Mouse (Mus musculus): ENCODE measurements around the gene Mrgpre. TPM values are rescaled to one million over a fixed set of nuclear protein-coding genes. Genes with fewer than 3 reads are reported as not detected.

Mrgpre gene
- polyA plus RNA-seq, 1 experiment from 2014 or later: 2.1 TPM

- Histone ChIP-seq H3K36me3 (ENCODE audit: control insufficient read depth, insufficient read depth, low read length) (no peaks in the 10 kb centered on the region), H3K4me3 (ENCODE audit: low read depth, low read length) (peak within 1 kb of the TSS; percentile 58), H3K4me2 (ENCODE audit: low read depth, low read length, severe bottlenecking) (peak within 1 kb of the TSS; percentile 71), H3K27me3 (ENCODE audit: control insufficient read depth, insufficient read depth, low read length) (no peaks in the 10 kb centered on the region), H3K9me3 (ENCODE audit: control insufficient read depth, low read length) (no peaks in the 10 kb centered on the region), H3K4me1 (replicated peaks; ENCODE audit: control insufficient read depth, insufficient read depth, low read length) (no peaks in the 10 kb centered on the region; the same call in 1 of the 2 replicates), H3K9ac (ENCODE audit: low read length) (peak within 1 kb of the TSS; percentile 79), H3K27ac (ENCODE audit: low read depth, low read length) (peak within 1 kb of the TSS; percentile 62; the same call in 1 of the 2 replicates)
- under 1% methylated on average over 40 of the region's 40 CpGs for WGBS
- DNase-seq (ENCODE audit: low spot score) (peak; percentile 99), ATAC-seq (replicated peaks; ENCODE audit: low FRiP score) (peak; percentile 98)
Observed at GRCm38 (mm10) chr7:143822375-143823265, 38.3 kb upstream of the Mrgpre start, which contains the start of the genes Nadsyn1 and Dhcr7. Gene Nadsyn1, minus strand, starts transcription at chr7:143822849. Gene Dhcr7, plus strand, starts transcription at chr7:143823145.

- no peak overlapping the region for H3K4me2 ChIP-seq (ENCODE audit: low read depth, low read length, severe bottlenecking)
- H3K4me1 ChIP-seq (replicated peaks; ENCODE audit: control insufficient read depth, insufficient read depth, low read length): no peaks in the 10 kb centered on the region; the same call in 1 of the 2 replicates
- no peaks in the 10 kb centered on the region for H3K9me3 ChIP-seq (ENCODE audit: control insufficient read depth, low read length)
- WGBS: 92% methylated on average over 2 of the region's 2 CpGs
- H3K36me3 ChIP-seq (ENCODE audit: control insufficient read depth, insufficient read depth, low read length): no peaks in the 10 kb centered on the region
- H3K27me3 ChIP-seq (ENCODE audit: control insufficient read depth, insufficient read depth, low read length): no peaks in the 10 kb centered on the region
- DNase-seq (ENCODE audit: low spot score): no peak
- H3K9ac ChIP-seq (ENCODE audit: low read length): no peak overlapping the region
- H3K4me3 ChIP-seq (ENCODE audit: low read depth, low read length): no peak overlapping the region
- no peak for ATAC-seq (replicated peaks; ENCODE audit: low FRiP score)
- H3K27ac ChIP-seq (ENCODE audit: low read depth, low read length): no peak overlapping the region
Observed at GRCm38 (mm10) chr7:143821241-143821640, 36.9 kb upstream of the Mrgpre start.

GRCm38 (mm10) chr7:143819201-143819600 is 34.9 kb upstream of the Mrgpre start:
- WGBS: 86% methylated on average over 4 of the region's 4 CpGs
- H3K9ac ChIP-seq (ENCODE audit: low read length): no peak overlapping the region
- H3K4me3 ChIP-seq (ENCODE audit: low read depth, low read length): no peak overlapping the region
- H3K27me3 ChIP-seq (ENCODE audit: control insufficient read depth, insufficient read depth, low read length): no peaks in the 10 kb centered on the region
- no peaks in the 10 kb centered on the region for H3K36me3 ChIP-seq (ENCODE audit: control insufficient read depth, insufficient read depth, low read length)
- H3K9me3 ChIP-seq (ENCODE audit: control insufficient read depth, low read length): no peaks in the 10 kb centered on the region
- no peak overlapping the region for H3K4me2 ChIP-seq (ENCODE audit: low read depth, low read length, severe bottlenecking)
- no peak overlapping the region for H3K27ac ChIP-seq (ENCODE audit: low read depth, low read length)
- DNase-seq (ENCODE audit: low spot score): no peak
- no peak for ATAC-seq (replicated peaks; ENCODE audit: low FRiP score)
- no peaks in the 10 kb centered on the region; the same call in 1 of the 2 replicates for H3K4me1 ChIP-seq (replicated peaks; ENCODE audit: control insufficient read depth, insufficient read depth, low read length)

- no peaks in the 10 kb centered on the region; the same call in 1 of the 2 replicates for H3K36me3 ChIP-seq (ENCODE audit: control insufficient read depth, insufficient read depth, low read length)
- H3K27me3 ChIP-seq (ENCODE audit: control insufficient read depth, insufficient read depth, low read length): no peaks in the 10 kb centered on the region
- ATAC-seq (replicated peaks; ENCODE audit: low FRiP score): no peak
- no peak for DNase-seq (ENCODE audit: low spot score)
- H3K9me3 ChIP-seq (ENCODE audit: control insufficient read depth, low read length): no peaks in the 10 kb centered on the region
- H3K4me2 ChIP-seq (ENCODE audit: low read depth, low read length, severe bottlenecking): no peak overlapping the region
- H3K4me3 ChIP-seq (ENCODE audit: low read depth, low read length): no peak overlapping the region
- 56% methylated on average over 1 of the region's 1 CpGs for WGBS
- H3K4me1 ChIP-seq (replicated peaks; ENCODE audit: control insufficient read depth, insufficient read depth, low read length): no peaks in the 10 kb centered on the region
- no peak overlapping the region for H3K9ac ChIP-seq (ENCODE audit: low read length)
- H3K27ac ChIP-seq (ENCODE audit: low read depth, low read length): no peak overlapping the region
Observed at GRCm38 (mm10) chr7:143808909-143809308, 24.6 kb upstream of the Mrgpre start.

DNA sequence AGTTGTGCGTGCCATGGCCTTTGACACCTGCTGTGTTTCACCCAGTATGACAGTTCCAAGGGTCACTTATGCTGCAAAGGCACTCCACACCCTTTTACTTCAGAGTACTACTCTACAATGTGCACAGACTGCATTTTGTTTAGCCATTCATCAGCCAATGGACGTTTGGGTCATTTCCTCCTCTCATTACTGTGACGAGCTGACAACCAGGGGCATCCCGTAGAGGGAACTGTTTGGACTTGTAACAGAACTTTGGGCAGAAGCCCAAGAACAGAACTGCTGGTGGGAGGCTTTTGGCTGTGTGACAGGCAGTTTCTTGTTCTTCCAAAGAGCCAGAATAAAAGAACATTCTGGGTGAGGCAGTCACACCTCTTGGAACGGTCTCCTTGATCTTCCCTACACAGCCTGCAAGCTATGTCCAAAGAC is 20.9 kb upstream of the Mrgpre start:
- Histone ChIP-seq H3K27me3 (ENCODE audit: control insufficient read depth, insufficient read depth, low read length) (no peaks in the 10 kb centered on the region), H3K4me3 (ENCODE audit: low read depth, low read length) (no peak overlapping the region), H3K4me1 (replicated peaks; ENCODE audit: control insufficient read depth, insufficient read depth, low read length) (no peaks in the 10 kb centered on the region), H3K36me3 (ENCODE audit: control insufficient read depth, insufficient read depth, low read length) (no peaks in the 10 kb centered on the region; the same call in 1 of the 2 replicates), H3K9me3 (ENCODE audit: control insufficient read depth, low read length) (no peaks in the 10 kb centered on the region), H3K9ac (ENCODE audit: low read length) (no peak overlapping the region), H3K4me2 (ENCODE audit: low read depth, low read length, severe bottlenecking) (no peak overlapping the region), H3K27ac (ENCODE audit: low read depth, low read length) (no peak overlapping the region)
- ATAC-seq (replicated peaks; ENCODE audit: low FRiP score) (no peak), DNase-seq (ENCODE audit: low spot score) (no peak)
- 74% methylated on average over 5 of the region's 5 CpGs for WGBS

DNA sequence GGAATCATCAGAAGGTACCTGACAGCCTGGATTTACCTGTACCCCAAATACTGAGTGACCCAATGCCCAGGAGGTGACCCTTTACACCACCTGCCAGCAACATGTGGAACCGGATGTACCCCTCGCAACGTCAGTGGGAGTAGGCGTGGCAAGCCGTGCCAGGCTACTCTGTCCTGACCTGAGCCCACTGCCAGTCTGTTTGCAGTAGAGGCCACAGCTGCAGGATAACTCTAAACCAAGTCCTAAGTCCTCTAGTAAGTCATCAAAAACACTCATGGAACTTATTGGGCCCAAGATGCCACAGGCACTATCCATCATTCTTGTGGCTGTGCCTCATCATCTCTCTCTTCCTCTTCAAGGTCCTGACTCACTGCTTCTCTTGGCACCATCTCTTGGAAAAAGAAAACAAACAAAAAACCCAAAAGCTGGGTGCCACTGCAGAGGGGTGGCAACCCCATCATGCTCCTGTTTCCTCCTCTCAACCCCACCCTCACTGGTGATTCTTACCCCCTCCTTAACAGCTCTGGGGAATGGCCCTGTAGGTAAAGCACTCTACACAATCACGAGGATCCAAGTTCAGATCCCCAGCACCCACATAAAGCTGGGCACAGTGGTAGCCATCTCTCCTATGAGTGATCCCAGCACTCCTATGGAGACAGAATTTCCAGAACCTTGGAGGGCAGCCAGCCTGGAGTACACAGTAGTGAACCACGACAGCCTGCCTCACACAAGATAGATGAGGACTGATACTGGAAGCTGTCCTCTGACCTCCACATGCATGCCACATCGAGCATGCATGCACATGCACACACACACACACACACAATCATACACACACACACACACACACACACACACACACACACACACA is 17.1 kb upstream of the Mrgpre start:
- no peak overlapping the region for H3K9ac ChIP-seq (ENCODE audit: low read length)
- H3K27me3 ChIP-seq (ENCODE audit: control insufficient read depth, insufficient read depth, low read length): no peaks in the 10 kb centered on the region
- no peaks in the 10 kb centered on the region for H3K9me3 ChIP-seq (ENCODE audit: control insufficient read depth, low read length)
- no peaks in the 10 kb centered on the region; the same call in none of the 2 replicates for H3K36me3 ChIP-seq (ENCODE audit: control insufficient read depth, insufficient read depth, low read length)
- ATAC-seq (replicated peaks; ENCODE audit: low FRiP score): no peak
- H3K4me2 ChIP-seq (ENCODE audit: low read depth, low read length, severe bottlenecking): no peak overlapping the region
- no peak overlapping the region for H3K4me3 ChIP-seq (ENCODE audit: low read depth, low read length)
- H3K4me1 ChIP-seq (replicated peaks; ENCODE audit: control insufficient read depth, insufficient read depth, low read length): no peaks in the 10 kb centered on the region
- 91% methylated on average over 8 of the region's 8 CpGs for WGBS
- DNase-seq (ENCODE audit: low spot score): no peak
- no peak overlapping the region for H3K27ac ChIP-seq (ENCODE audit: low read depth, low read length)

GRCm38 (mm10) chr7:143800770-143801169 is 16.5 kb upstream of the Mrgpre start:
- Histone ChIP-seq H3K9me3 (ENCODE audit: control insufficient read depth, low read length) (no peaks in the 10 kb centered on the region), H3K27me3 (ENCODE audit: control insufficient read depth, insufficient read depth, low read length) (no peaks in the 10 kb centered on the region), H3K4me3 (ENCODE audit: low read depth, low read length) (no peak overlapping the region), H3K36me3 (ENCODE audit: control insufficient read depth, insufficient read depth, low read length) (no peaks in the 10 kb centered on the region; the same call in none of the 2 replicates), H3K4me1 (replicated peaks; ENCODE audit: control insufficient read depth, insufficient read depth, low read length) (no peaks in the 10 kb centered on the region), H3K9ac (ENCODE audit: low read length) (no peak overlapping the region), H3K4me2 (ENCODE audit: low read depth, low read length, severe bottlenecking) (no peak overlapping the region), H3K27ac (ENCODE audit: low read depth, low read length) (no peak overlapping the region)
- no peak for ATAC-seq (replicated peaks; ENCODE audit: low FRiP score)
- DNase-seq (ENCODE audit: low spot score): no peak
- WGBS: 95% methylated on average over 1 of the region's 1 CpGs

DNA sequence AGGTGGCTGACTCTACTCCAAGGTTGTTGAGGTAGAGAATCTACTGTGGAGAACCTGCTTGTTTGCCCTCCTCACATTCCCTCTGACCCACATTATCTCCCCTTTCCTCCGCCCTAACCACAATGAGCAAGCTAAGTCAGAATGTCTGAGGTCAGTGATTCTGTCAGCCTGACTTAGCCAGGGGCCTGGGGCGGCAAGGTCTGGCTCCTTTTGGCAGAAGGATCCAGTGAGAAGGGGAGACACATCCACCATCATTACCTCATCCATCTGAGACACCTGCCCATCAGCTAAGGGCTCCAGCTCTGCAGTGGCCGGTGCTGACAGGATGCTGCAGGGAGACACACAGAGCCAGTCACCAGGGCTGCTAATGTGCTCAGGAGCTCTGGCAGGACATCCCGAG is 14.5 kb upstream of the Mrgpre start:
- no peak overlapping the region for H3K9ac ChIP-seq (ENCODE audit: low read length)
- H3K36me3 ChIP-seq (ENCODE audit: control insufficient read depth, insufficient read depth, low read length): no peaks in the 10 kb centered on the region; the same call in none of the 2 replicates
- WGBS: 90% methylated on average over 4 of the region's 4 CpGs
- H3K4me1 ChIP-seq (replicated peaks; ENCODE audit: control insufficient read depth, insufficient read depth, low read length): no peaks in the 10 kb centered on the region
- ATAC-seq (replicated peaks; ENCODE audit: low FRiP score) (no peak), DNase-seq (ENCODE audit: low spot score) (no peak)
- H3K4me2 ChIP-seq (ENCODE audit: low read depth, low read length, severe bottlenecking): no peak overlapping the region
- no peak overlapping the region for H3K27ac ChIP-seq (ENCODE audit: low read depth, low read length)
- H3K9me3 ChIP-seq (ENCODE audit: control insufficient read depth, low read length): no peaks in the 10 kb centered on the region
- no peak overlapping the region for H3K4me3 ChIP-seq (ENCODE audit: low read depth, low read length)
- H3K27me3 ChIP-seq (ENCODE audit: control insufficient read depth, insufficient read depth, low read length): no peaks in the 10 kb centered on the region

Measured in forebrain, embryonic 11.5 days (tissue).